Mouse (Mus musculus): ENCODE data around the gene Ntm.

- TF ChIP-seq MYOG (IDR thresholded peaks at IDR 0.05; ENCODE audit: control insufficient read depth, extremely low read depth, insufficient read length): no peak
- no peak for TF ChIP-seq CTCF (IDR thresholded peaks at IDR 0.05; ENCODE audit: control insufficient read depth, insufficient read depth, insufficient read length)
- no peak for TF ChIP-seq CEBPB (IDR thresholded peaks at IDR 0.05; ENCODE audit: low read depth)
- no peak for TF ChIP-seq MAX (IDR thresholded peaks at IDR 0.05)
Observed at GRCm38 (mm10) chr9:29183011-29183410, 779.9 kb downstream of the Ntm start.

Measured in C2C12 (cell line).